12 mouse cellular contexts compared by ENCODE assay signal in genomic region chr10:82866356-82866755, GRCm38 (mm10). TPM values are rescaled to one million over a fixed set of nuclear protein-coding genes. Genes with fewer than 3 reads are reported as not detected.
A peak's percentile ranks its signal among the peaks of the same experiment; 100 is the strongest.
DNase-seq lines count a peak whose midpoint lies in the region; ATAC-seq and TF ChIP-seq lines count a peak whose summit lies in the region.
"Had no signal": no experiment of that assay in that cellular context is flagged by ENCODE, and none has a peak within 500 bp of the region (broad histone marks: within the 10 kb centered on the region; RNA-seq: fewer than 3 reads in every experiment).

Eid3 (plus strand) TSS chr10:82866626.

- 0 out of 2 replicates have a peak, but pooled peaks cover 4% of the 10 kb centered on the region for H3K36me3 ChIP-seq in hindbrain, postnatal 0 days (ENCODE audit: insufficient read depth, low read length)

- H3K27me3 ChIP-seq in hindbrain, postnatal 0 days (ENCODE audit: insufficient read depth, low read length) = no peaks in the 10 kb centered on the region
- H3K27me3 ChIP-seq: intestine, embryonic 15.5 days; limb, embryonic 13.5 days had no signal

- H3K9me3 ChIP-seq in hindbrain, postnatal 0 days (ENCODE audit: low read length) = no peaks in the 10 kb centered on the region
- H3K9me3 ChIP-seq: intestine, embryonic 15.5 days; limb, embryonic 13.5 days had no signal

- no peak for TF ChIP-seq CTCF in hindbrain, postnatal 0 days (IDR thresholded peaks at IDR 0.05; ENCODE audit: low read depth)

- peaks cover 9% of the 10 kb centered on the region; the same call in 1 of the 2 replicates for H3K4me1 ChIP-seq in hindbrain, postnatal 0 days (ENCODE audit: insufficient read depth, low read length)

- no peak within 1 kb of the TSS for H3K9ac ChIP-seq in hindbrain, postnatal 0 days (replicated peaks; ENCODE audit: low read length)
- H3K9ac ChIP-seq: intestine, embryonic 15.5 days; limb, embryonic 13.5 days had no signal

- WGBS in hindbrain, postnatal 0 days = 53% methylated on average over 9 of the region's 9 CpGs

- peak; percentile 51; the same call in 1 of the 2 replicates for ATAC-seq in hindbrain, postnatal 0 days
- peak; percentile 76 for ATAC-seq in neutrophil, adult 5-6 weeks (ENCODE audit: extremely low read depth, insufficient number of reproducible peaks, low FRiP score, poor library complexity, severe bottlenecking)
- no peak for ATAC-seq in erythroid progenitor cell, adult 5-6 weeks (replicated peaks; ENCODE audit: low FRiP score, poor library complexity, severe bottlenecking)
- ATAC-seq: intestine, embryonic 15.5 days had no signal

- DNase-seq in cerebellum, postnatal 10 days = peak; percentile 46 to 50
- no peak for DNase-seq in cerebellum, adult 11-12 months
- peak; percentile 20 to 43 for DNase-seq in spleen, adult 18-20 months
- no peak for DNase-seq in spleen, postnatal 14 days (ENCODE audit: low spot score in 2 of 2)
- DNase-seq in hindbrain, postnatal 0 days (ENCODE audit: low spot score) = peak; percentile 63
- no peak for DNase-seq in layer of hippocampus, postnatal 14 days (ENCODE audit: low spot score in 2 of 2)
- DNase-seq: heart, adult 2 months; lung, postnatal 36 days had no signal

- H3K4me2 ChIP-seq in hindbrain, postnatal 0 days (ENCODE audit: low read depth, low read length) = peak within 1 kb of the TSS; percentile 42
- H3K4me2 ChIP-seq: intestine, embryonic 15.5 days; limb, embryonic 13.5 days had no signal

- 0 out of 2 replicates have a peak within 1 kb of the TSS, but pooled peaks have one; percentile 32 for H3K27ac ChIP-seq in hindbrain, postnatal 0 days
- H3K27ac ChIP-seq: heart, adult 2 months; intestine, embryonic 15.5 days; limb, embryonic 13.5 days had no signal

- H3K4me3 ChIP-seq in hindbrain, postnatal 0 days (ENCODE audit: low read length) = 0 out of 2 replicates have a peak within 1 kb of the TSS, but pooled peaks have one; percentile 7
- H3K4me3 ChIP-seq: heart, adult 2 months; intestine, embryonic 15.5 days; limb, embryonic 13.5 days had no signal

RNA-seq across cellular contexts. Expression of gene Eid3, which starts in this region (rescaled TPM):
- total RNA-seq in hindbrain, postnatal 0 days (2014; rRNA removed) = 0.50 and 2.6 TPM in 2 replicates
- polyA plus RNA-seq in hindbrain, postnatal 0 days (2015; fragmentation: Nextera tagmentation; extraction: Ambion mirVana) = 0.26 and 0.33 TPM in 2 replicates
- total RNA-seq in neutrophil, adult 5-6 weeks (2017) = 9.2 and 11.4 TPM in 2 replicates
- 1 to 10 TPM; 1.8 to 2.8 TPM for total RNA-seq in layer of hippocampus, postnatal 14 days (2021)
- total RNA-seq in erythroid progenitor cell, adult 5-6 weeks (2015; ENCODE audit: low replicate concordance) = 4.2 TPM in 1 of 2 replicates, not detected in the other
- total RNA-seq in erythroid progenitor cell, adult 5-6 weeks (2017; ENCODE audit: low replicate concordance) = 6.6 and 9.4 TPM in 2 replicates

Comparison
In these comparisons a context has a peak if more than half of its experiments do, and no peak if none do; other contexts are left out.
1. DNase-seq: peak in cerebellum, postnatal 10 days (2 of 2), spleen, adult 18-20 months (2 of 2) and hindbrain, postnatal 0 days (single experiment); none in cerebellum, adult 11-12 months (single experiment), spleen, postnatal 14 days (0 of 2) and layer of hippocampus, postnatal 14 days (0 of 2).